Mouse (Mus musculus): ENCODE data around the gene Btg1. TPM values are rescaled to one million over a fixed set of nuclear protein-coding genes. Genes with fewer than 3 reads are reported as not detected.
A peak's percentile ranks its signal among the peaks of the same experiment; 100 is the strongest.

Btg1 gene
- polyA plus RNA-seq, 1 experiment from 2014 or later = 34.8 TPM

- H3K4me3 ChIP-seq (ENCODE audit: low read length) = peak overlapping the region; percentile 51
- WGBS = 30% methylated on average over 8 of the region's 8 CpGs
- H3K9ac ChIP-seq (ENCODE audit: low read depth, low read length) = peak overlapping the region; percentile 63
- peaks cover 38% of the 10 kb centered on the region for H3K4me1 ChIP-seq (ENCODE audit: control insufficient read depth, insufficient read depth, low read depth, low read length)
- no peaks in the 10 kb centered on the region for H3K9me3 ChIP-seq (ENCODE audit: control insufficient read depth, low read length)
- H3K27ac ChIP-seq (ENCODE audit: low read depth, low read length) = no peak overlapping the region; the same call in 1 of the 2 replicates
- ATAC-seq = no peak
- peak overlapping the region; percentile 87 for H3K4me2 ChIP-seq (ENCODE audit: low read length)
- peaks cover 2% of the 10 kb centered on the region; the same call in 1 of the 2 replicates for H3K36me3 ChIP-seq (ENCODE audit: control insufficient read depth, insufficient read depth, low read length)
- no peaks in the 10 kb centered on the region for H3K27me3 ChIP-seq (replicated peaks; ENCODE audit: control insufficient read depth, insufficient read depth, low read length)
Observed at GRCm38 (mm10) chr10:96619951-96620889, 3.4 kb downstream of the Btg1 start.

GRCm38 (mm10) chr10:96620890-96621271 is 4.1 kb downstream of the Btg1 start:
- peak overlapping the region; percentile 51 for H3K4me3 ChIP-seq (ENCODE audit: low read length)
- no peak for ATAC-seq
- peak overlapping the region; percentile 63 for H3K9ac ChIP-seq (ENCODE audit: low read depth, low read length)
- no peak overlapping the region for H3K27ac ChIP-seq (ENCODE audit: low read depth, low read length)
- no peaks in the 10 kb centered on the region for H3K27me3 ChIP-seq (replicated peaks; ENCODE audit: control insufficient read depth, insufficient read depth, low read length)
- H3K36me3 ChIP-seq (ENCODE audit: control insufficient read depth, insufficient read depth, low read length) = peaks cover 2% of the 10 kb centered on the region; the same call in 1 of the 2 replicates
- 19% methylated on average over 4 of the region's 4 CpGs for WGBS
- H3K4me1 ChIP-seq (ENCODE audit: control insufficient read depth, insufficient read depth, low read depth, low read length) = peaks cover 43% of the 10 kb centered on the region
- peak overlapping the region; percentile 87 for H3K4me2 ChIP-seq (ENCODE audit: low read length)
- no peaks in the 10 kb centered on the region for H3K9me3 ChIP-seq (ENCODE audit: control insufficient read depth, low read length)

DNA sequence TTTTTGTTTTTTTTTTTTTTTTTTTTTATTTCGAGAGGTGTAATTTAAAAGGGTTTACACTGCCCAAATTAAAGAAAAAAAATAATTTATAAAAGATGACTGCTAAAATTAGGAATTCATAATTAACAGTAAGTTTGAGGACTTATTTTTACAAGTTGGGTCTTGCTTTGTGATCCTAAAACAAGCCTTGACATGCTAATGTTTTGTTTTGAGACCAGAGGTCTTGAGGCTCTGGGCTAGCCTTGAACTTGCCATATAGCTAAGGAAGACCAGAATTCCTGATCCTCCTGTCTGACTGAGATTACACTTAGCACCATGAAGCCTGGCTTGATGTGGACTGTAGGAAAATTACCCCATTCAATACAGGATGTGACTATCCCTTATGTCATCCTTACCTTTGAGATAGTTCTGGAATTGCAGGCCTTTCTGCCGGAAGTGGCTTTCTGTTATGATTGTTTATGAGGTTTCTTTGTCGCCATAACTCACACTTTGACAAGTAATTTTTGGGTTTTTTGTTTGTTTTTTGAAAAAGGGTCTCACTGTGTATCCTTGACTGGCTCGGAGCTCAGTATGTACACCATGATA is 4.6 kb downstream of the Btg1 start:
- 67% methylated on average over 4 of the region's 4 CpGs for WGBS
- H3K27me3 ChIP-seq (replicated peaks; ENCODE audit: control insufficient read depth, insufficient read depth, low read length) = no peaks in the 10 kb centered on the region
- peak overlapping the region; percentile 51 for H3K4me3 ChIP-seq (ENCODE audit: low read length)
- no peaks in the 10 kb centered on the region for H3K9me3 ChIP-seq (ENCODE audit: control insufficient read depth, low read length)
- H3K9ac ChIP-seq (ENCODE audit: low read depth, low read length) = peak overlapping the region; percentile 46
- H3K36me3 ChIP-seq (ENCODE audit: control insufficient read depth, insufficient read depth, low read length) = peaks cover 2% of the 10 kb centered on the region; the same call in 1 of the 2 replicates
- peaks cover 40% of the 10 kb centered on the region for H3K4me1 ChIP-seq (ENCODE audit: control insufficient read depth, insufficient read depth, low read depth, low read length)
- no peak overlapping the region for H3K27ac ChIP-seq (ENCODE audit: low read depth, low read length)
- no peak for ATAC-seq
- H3K4me2 ChIP-seq (ENCODE audit: low read length) = peak overlapping the region; percentile 87

DNA sequence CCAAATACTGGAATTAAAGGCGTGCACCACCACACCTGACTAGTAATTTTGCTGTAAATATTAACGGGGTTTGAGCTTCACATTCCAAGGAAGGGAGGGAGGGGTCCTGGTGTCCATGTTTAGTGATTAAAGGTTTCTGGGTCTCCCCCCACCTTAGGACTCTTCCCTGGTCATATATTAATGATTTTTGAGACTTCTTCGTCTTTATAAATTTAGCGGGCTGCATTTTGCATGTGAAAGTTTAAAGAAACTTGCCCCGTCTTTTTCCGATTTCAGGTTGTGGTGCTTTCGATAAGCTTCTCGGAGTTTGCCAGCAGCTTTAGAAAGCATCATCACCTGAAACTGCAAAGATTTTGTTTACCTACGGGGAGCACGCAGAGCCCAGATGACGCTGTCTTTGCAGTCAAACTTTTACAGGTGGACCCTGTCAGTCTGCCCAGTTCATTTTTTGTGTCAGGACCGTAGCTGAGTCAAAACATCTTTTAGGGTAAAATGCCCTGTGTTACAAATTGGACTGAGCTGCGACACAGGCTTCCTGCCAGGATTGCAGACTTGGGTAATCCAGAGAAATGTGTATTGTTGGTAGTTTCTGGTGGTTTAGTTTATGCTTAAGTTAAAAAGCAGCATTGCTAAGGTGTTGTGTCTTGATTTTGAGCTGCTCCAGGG is 5.3 kb downstream of the Btg1 start:
- Histone ChIP-seq H3K27ac (ENCODE audit: low read depth, low read length) (no peak overlapping the region), H3K4me1 (ENCODE audit: control insufficient read depth, insufficient read depth, low read depth, low read length) (peaks cover 43% of the 10 kb centered on the region), H3K4me3 (ENCODE audit: low read length) (peak overlapping the region; percentile 51), H3K27me3 (replicated peaks; ENCODE audit: control insufficient read depth, insufficient read depth, low read length) (no peaks in the 10 kb centered on the region), H3K36me3 (ENCODE audit: control insufficient read depth, insufficient read depth, low read length) (peaks cover 2% of the 10 kb centered on the region; the same call in 1 of the 2 replicates), H3K4me2 (ENCODE audit: low read length) (peak overlapping the region; percentile 66), H3K9ac (ENCODE audit: low read depth, low read length) (peak overlapping the region; percentile 46; the same call in 1 of the 2 replicates), H3K9me3 (ENCODE audit: control insufficient read depth, low read length) (no peaks in the 10 kb centered on the region)
- ATAC-seq = no peak
- 63% methylated on average over 13 of the region's 13 CpGs for WGBS

- no peaks in the 10 kb centered on the region for H3K9me3 ChIP-seq (ENCODE audit: control insufficient read depth, low read length)
- H3K9ac ChIP-seq (ENCODE audit: low read depth, low read length) = no peak overlapping the region
- H3K4me1 ChIP-seq (ENCODE audit: control insufficient read depth, insufficient read depth, low read depth, low read length) = peaks cover 43% of the 10 kb centered on the region
Observed at GRCm38 (mm10) chr10:96622761-96623632, 6.2 kb downstream of the Btg1 start.

GRCm38 (mm10) chr10:96623633-96624195 is 6.9 kb downstream of the Btg1 start:
- Histone ChIP-seq H3K4me2 (ENCODE audit: low read length) (peak overlapping the region; percentile 66), H3K27me3 (replicated peaks; ENCODE audit: control insufficient read depth, insufficient read depth, low read length) (no peaks in the 10 kb centered on the region), H3K4me3 (ENCODE audit: low read length) (peak overlapping the region; percentile 51), H3K27ac (ENCODE audit: low read depth, low read length) (no peak overlapping the region), H3K4me1 (ENCODE audit: control insufficient read depth, insufficient read depth, low read depth, low read length) (peaks cover 43% of the 10 kb centered on the region), H3K9me3 (ENCODE audit: control insufficient read depth, low read length) (no peaks in the 10 kb centered on the region), H3K9ac (ENCODE audit: low read depth, low read length) (no peak overlapping the region), H3K36me3 (ENCODE audit: control insufficient read depth, insufficient read depth, low read length) (peaks cover 2% of the 10 kb centered on the region; the same call in 1 of the 2 replicates)
- WGBS = 84% methylated on average over 4 of the region's 4 CpGs
- no peak for ATAC-seq

More at GRCm38 (mm10) chr10:96622761-96623632, 6.2 kb downstream of the Btg1 start:
- Histone ChIP-seq H3K36me3 (ENCODE audit: control insufficient read depth, insufficient read depth, low read length) (peaks cover 2% of the 10 kb centered on the region; the same call in 1 of the 2 replicates), H3K27me3 (replicated peaks; ENCODE audit: control insufficient read depth, insufficient read depth, low read length) (no peaks in the 10 kb centered on the region), H3K27ac (ENCODE audit: low read depth, low read length) (no peak overlapping the region), H3K4me3 (ENCODE audit: low read length) (peak overlapping the region; percentile 51), H3K4me2 (ENCODE audit: low read length) (peak overlapping the region; percentile 66)
- no peak for ATAC-seq
- WGBS = 52% methylated on average over 6 of the region's 6 CpGs

DNA sequence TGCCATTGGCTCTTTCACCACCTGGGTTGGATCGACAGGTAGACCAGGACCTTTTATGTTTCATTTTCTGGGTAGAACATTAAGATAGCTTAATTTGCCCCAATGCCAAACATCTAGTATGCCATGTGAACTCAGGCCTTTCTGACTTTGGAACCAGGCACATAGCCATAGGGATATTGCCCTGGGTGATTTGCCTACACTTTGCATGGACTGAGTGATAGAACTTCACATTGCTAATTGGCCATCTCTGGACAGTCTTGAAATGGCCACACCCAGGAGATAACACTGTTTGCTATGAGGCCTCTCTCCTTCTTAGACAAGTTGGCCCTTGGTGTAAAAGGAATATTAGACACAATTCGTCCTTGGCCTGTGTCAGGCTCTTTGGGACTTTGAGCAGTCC is 7.6 kb downstream of the Btg1 start:
- Histone ChIP-seq H3K4me3 (ENCODE audit: low read length) (no peak overlapping the region), H3K4me2 (ENCODE audit: low read length) (peak overlapping the region; percentile 66), H3K9me3 (ENCODE audit: control insufficient read depth, low read length) (no peaks in the 10 kb centered on the region), H3K36me3 (ENCODE audit: control insufficient read depth, insufficient read depth, low read length) (peaks cover 2% of the 10 kb centered on the region; the same call in 1 of the 2 replicates), H3K9ac (ENCODE audit: low read depth, low read length) (no peak overlapping the region), H3K27me3 (replicated peaks; ENCODE audit: control insufficient read depth, insufficient read depth, low read length) (no peaks in the 10 kb centered on the region), H3K4me1 (ENCODE audit: control insufficient read depth, insufficient read depth, low read depth, low read length) (peaks cover 43% of the 10 kb centered on the region), H3K27ac (ENCODE audit: low read depth, low read length) (no peak overlapping the region)
- ATAC-seq = no peak
- WGBS = 90% methylated on average over 2 of the region's 2 CpGs

- H3K9me3 ChIP-seq (ENCODE audit: control insufficient read depth, low read length) = no peaks in the 10 kb centered on the region
- no peak overlapping the region for H3K9ac ChIP-seq (ENCODE audit: low read depth, low read length)
- peak overlapping the region; percentile 66; the same call in 1 of the 2 replicates for H3K4me2 ChIP-seq (ENCODE audit: low read length)
- no peak for ATAC-seq
- no peak overlapping the region for H3K4me3 ChIP-seq (ENCODE audit: low read length)
- no peaks in the 10 kb centered on the region for H3K27me3 ChIP-seq (replicated peaks; ENCODE audit: control insufficient read depth, insufficient read depth, low read length)
- H3K27ac ChIP-seq (ENCODE audit: low read depth, low read length) = no peak overlapping the region
- H3K36me3 ChIP-seq (ENCODE audit: control insufficient read depth, insufficient read depth, low read length) = no peaks in the 10 kb centered on the region
- 80% methylated on average over 4 of the region's 4 CpGs for WGBS
- H3K4me1 ChIP-seq (ENCODE audit: control insufficient read depth, insufficient read depth, low read depth, low read length) = peaks cover 40% of the 10 kb centered on the region
Observed at GRCm38 (mm10) chr10:96625061-96625460, 8.3 kb downstream of the Btg1 start.

Measured in hindbrain, embryonic 16.5 days (tissue).